Mouse (Mus musculus): ENCODE data around the gene Serpinb1b.

- no peak for TF ChIP-seq CTCF (IDR thresholded peaks at IDR 0.05; ENCODE audit: insufficient read depth, low read length)
- TF ChIP-seq POLR2A (IDR thresholded peaks at IDR 0.05; ENCODE audit: borderline replicate concordance, extremely low read depth, low read depth, low read length), result no peak
Observed at GRCm38 (mm10) chr13:33077026-33077685, 1.2 kb upstream of the Serpinb1b start.
